Mouse (Mus musculus): ENCODE measurements around the gene Mrpl39. TPM values are rescaled to one million over a fixed set of nuclear protein-coding genes. Genes with fewer than 3 reads are reported as not detected.

Mrpl39 gene
- polyA plus RNA-seq, 1 experiment from 2014 or later: 50.7 TPM

DNA sequence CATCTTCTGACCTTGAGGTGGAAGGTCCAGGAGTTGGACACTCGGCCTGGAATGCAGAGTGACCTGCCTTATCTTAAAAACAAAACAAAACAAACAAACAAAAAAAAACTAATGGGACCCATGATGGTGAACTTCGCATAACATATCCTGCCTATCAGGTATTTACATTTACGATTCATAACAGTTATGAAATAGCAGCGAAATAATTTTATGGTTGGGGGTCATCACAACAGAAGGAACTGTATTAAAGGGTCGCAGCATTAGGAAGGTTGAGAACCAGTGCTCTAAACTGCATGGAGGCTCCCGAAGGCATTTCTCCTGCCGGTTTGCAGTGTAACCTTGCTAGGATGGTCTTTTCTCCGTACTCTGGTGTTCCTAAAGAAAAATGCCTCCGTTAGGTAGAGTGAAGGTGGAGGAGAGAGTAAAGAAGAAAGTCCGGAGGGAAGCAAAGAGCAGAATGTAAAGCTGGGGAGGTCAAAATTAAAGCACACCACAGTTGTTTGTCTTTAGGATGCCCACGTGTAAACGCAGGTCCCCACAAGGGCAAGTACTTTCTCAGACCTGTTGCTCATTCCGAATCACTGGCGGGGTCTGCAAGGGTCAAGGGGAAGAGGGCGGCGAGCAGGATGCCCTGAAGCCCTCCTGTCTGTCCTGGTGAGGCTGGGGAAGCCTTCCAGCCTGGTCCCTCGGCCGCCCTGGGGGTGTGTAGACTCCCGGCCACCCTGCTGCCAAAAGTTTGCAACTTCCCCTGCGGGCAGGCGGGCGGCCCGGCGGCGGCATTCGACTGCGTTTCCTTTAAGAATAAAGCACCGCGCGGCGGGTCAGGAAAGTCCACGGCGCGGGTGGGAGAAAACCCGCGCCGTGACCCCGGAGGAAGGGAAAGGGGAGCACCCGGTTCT is 33.1 kb downstream of the Mrpl39 start:
- Histone ChIP-seq H3K4me3 (ENCODE audit: low read length) (peak overlapping the region; percentile 71), H3K4me1 (ENCODE audit: insufficient read depth, low read length) (0 out of 2 replicates have a peak, but pooled peaks cover 4% of the 10 kb centered on the region), H3K4me2 (replicated peaks; ENCODE audit: low read depth, low read length) (peak overlapping the region; percentile 99), H3K9ac (replicated peaks; ENCODE audit: low read length) (peak overlapping the region; percentile 76), H3K27ac (ENCODE audit: low read length) (no peak overlapping the region), H3K9me3 (ENCODE audit: low read length) (no peaks in the 10 kb centered on the region), H3K27me3 (ENCODE audit: insufficient read depth, low read length) (no peaks in the 10 kb centered on the region), H3K36me3 (ENCODE audit: insufficient read depth, low read length) (no peaks in the 10 kb centered on the region)
- WGBS: 11% methylated on average over 39 of the region's 39 CpGs
- peak; percentile 77; the same call in 1 of the 2 replicates for ATAC-seq (ENCODE audit: low FRiP score, low TSS enrichment)

DNA sequence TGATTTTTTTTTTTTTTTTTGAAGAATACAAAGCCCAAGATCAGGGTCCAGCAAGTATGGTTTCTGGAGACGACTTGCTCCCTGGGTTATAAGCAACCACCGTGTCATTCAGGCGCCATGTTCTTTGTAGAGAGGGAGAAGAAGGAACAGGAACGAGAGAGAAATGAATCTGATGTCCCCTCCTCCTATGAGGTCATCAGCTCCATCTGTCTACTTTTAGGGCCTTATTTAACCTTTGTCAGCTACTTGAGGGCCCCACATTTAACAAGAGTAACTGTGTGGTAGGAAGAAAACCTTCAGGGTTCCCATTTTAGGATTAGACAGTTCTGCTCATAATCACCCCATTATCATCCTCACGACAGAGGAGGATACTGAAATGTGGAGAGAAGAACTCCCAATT is 34.5 kb downstream of the Mrpl39 start:
- Histone ChIP-seq H3K27ac (ENCODE audit: low read length) (no peak overlapping the region), H3K36me3 (ENCODE audit: insufficient read depth, low read length) (no peaks in the 10 kb centered on the region), H3K9ac (replicated peaks; ENCODE audit: low read length) (no peak overlapping the region), H3K4me2 (replicated peaks; ENCODE audit: low read depth, low read length) (no peak overlapping the region), H3K27me3 (ENCODE audit: insufficient read depth, low read length) (no peaks in the 10 kb centered on the region), H3K4me1 (ENCODE audit: insufficient read depth, low read length) (0 out of 2 replicates have a peak, but pooled peaks cover 4% of the 10 kb centered on the region), H3K4me3 (ENCODE audit: low read length) (no peak overlapping the region), H3K9me3 (ENCODE audit: low read length) (no peaks in the 10 kb centered on the region)
- no peak for ATAC-seq (ENCODE audit: low FRiP score, low TSS enrichment)
- 85% methylated on average over 5 of the region's 5 CpGs for WGBS

DNA sequence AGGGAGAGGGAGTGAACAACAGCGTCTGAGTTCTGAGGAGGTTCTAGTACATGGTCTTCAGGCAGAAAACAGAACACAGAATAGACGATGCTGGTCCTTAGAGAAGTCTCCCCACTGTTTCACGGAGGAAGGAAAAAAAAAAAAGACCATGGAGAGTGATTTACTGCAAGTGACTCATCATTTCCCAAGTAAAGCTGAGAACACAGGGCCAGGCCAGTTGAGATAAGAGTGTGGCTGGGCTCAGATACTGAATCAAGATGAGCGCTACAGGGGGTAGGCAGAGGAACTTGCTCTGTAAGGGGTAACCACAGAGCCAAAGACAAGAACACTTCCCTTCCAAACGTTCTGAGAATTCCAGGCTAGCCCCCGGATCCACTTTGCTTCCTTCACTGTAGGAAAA is 36.8 kb downstream of the Mrpl39 start:
- H3K9ac ChIP-seq (replicated peaks; ENCODE audit: low read length): no peak overlapping the region
- H3K4me2 ChIP-seq (replicated peaks; ENCODE audit: low read depth, low read length): no peak overlapping the region
- H3K36me3 ChIP-seq (ENCODE audit: insufficient read depth, low read length): no peaks in the 10 kb centered on the region
- H3K4me3 ChIP-seq (ENCODE audit: low read length): no peak overlapping the region
- 58% methylated on average over 6 of the region's 6 CpGs for WGBS
- no peaks in the 10 kb centered on the region for H3K27me3 ChIP-seq (ENCODE audit: insufficient read depth, low read length)
- H3K9me3 ChIP-seq (ENCODE audit: low read length): no peaks in the 10 kb centered on the region
- 0 out of 2 replicates have a peak, but pooled peaks cover 2% of the 10 kb centered on the region for H3K4me1 ChIP-seq (ENCODE audit: insufficient read depth, low read length)
- H3K27ac ChIP-seq (ENCODE audit: low read length): no peak overlapping the region
- ATAC-seq (ENCODE audit: low FRiP score, low TSS enrichment): no peak

DNA sequence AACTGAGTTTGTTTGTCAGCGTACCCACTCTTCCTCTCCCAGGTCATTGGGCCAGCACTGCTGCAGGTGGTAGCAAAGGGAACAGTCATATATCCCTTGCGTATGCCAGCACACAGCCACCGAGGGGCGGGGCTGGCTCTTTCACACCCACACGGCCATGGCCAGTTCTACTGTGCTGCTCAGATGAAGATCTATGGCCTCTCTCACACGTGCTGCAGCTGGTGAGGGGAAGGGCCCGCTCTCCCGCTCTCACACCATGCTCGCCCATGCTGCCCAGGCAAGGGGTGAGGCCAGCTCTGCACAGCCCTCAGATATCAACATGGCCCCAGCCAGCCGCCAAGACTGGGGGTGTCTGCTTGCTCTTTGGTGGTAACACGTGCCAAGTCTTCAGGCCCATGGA is 39.4 kb downstream of the Mrpl39 start:
- no peaks in the 10 kb centered on the region for H3K4me1 ChIP-seq (ENCODE audit: insufficient read depth, low read length)
- 76% methylated on average over 11 of the region's 11 CpGs for WGBS
- H3K4me2 ChIP-seq (replicated peaks; ENCODE audit: low read depth, low read length): no peak overlapping the region
- H3K4me3 ChIP-seq (ENCODE audit: low read length): no peak overlapping the region
- H3K36me3 ChIP-seq (ENCODE audit: insufficient read depth, low read length): no peaks in the 10 kb centered on the region
- H3K27me3 ChIP-seq (ENCODE audit: insufficient read depth, low read length): no peaks in the 10 kb centered on the region
- no peak overlapping the region for H3K9ac ChIP-seq (replicated peaks; ENCODE audit: low read length)
- peak; percentile 61; the same call in 1 of the 2 replicates for ATAC-seq (ENCODE audit: low FRiP score, low TSS enrichment)
- no peak overlapping the region for H3K27ac ChIP-seq (ENCODE audit: low read length)
- no peaks in the 10 kb centered on the region for H3K9me3 ChIP-seq (ENCODE audit: low read length)

DNA sequence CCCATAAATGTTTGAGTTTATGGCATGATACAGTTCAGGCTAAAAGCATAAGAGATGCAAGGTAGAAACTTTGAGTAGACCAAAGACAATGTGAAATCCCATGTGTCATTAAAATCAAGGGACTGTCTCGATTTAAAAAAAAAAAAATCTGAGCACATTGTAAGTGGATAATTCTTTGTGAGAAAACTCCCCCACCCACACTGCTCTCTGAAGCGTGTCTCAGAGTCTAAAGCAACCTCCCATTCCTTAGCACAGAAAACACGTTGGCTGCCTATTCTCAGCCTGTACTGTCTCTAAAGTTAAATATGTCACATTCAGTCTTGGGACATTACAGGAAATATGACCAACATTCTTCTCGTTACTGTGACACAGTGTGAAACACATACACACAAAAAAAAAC is 53.6 kb downstream of the Mrpl39 start:
- WGBS: 50% methylated on average over 4 of the region's 4 CpGs

DNA sequence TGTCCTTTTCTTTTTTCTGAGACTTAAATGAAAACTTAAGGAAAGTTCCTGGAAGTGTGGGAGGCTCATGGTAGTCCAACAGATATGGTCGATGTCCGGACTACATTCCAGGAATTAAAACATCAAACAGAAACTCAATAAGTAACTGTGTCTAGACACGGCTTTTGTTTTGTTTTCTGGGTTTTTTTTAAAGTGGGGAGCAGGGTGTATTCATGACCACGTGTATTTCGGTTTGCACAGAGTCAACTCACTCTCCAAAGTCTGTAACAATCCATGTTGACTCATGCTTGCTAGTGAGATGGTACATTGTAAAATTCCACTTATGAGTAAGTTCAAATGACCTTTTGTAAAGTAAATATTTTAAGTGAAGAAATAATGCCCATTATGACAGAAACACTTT is 54.8 kb downstream of the Mrpl39 start:
- H3K27me3 ChIP-seq (ENCODE audit: insufficient read depth, low read length): no peaks in the 10 kb centered on the region
- no peak overlapping the region for H3K9ac ChIP-seq (replicated peaks; ENCODE audit: low read length)
- H3K4me1 ChIP-seq (ENCODE audit: insufficient read depth, low read length): no peaks in the 10 kb centered on the region
- no peak for ATAC-seq (ENCODE audit: low FRiP score, low TSS enrichment)
- WGBS: 52% methylated on average over 5 of the region's 5 CpGs
- no peaks in the 10 kb centered on the region for H3K36me3 ChIP-seq (ENCODE audit: insufficient read depth, low read length)
- no peak overlapping the region for H3K27ac ChIP-seq (ENCODE audit: low read length)
- H3K9me3 ChIP-seq (ENCODE audit: low read length): no peaks in the 10 kb centered on the region
- H3K4me3 ChIP-seq (ENCODE audit: low read length): no peak overlapping the region
- H3K4me2 ChIP-seq (replicated peaks; ENCODE audit: low read depth, low read length): no peak overlapping the region

More for the DNA sequence above, 53.6 kb downstream of the Mrpl39 start:
- H3K9me3 ChIP-seq (ENCODE audit: low read length): no peaks in the 10 kb centered on the region
- H3K27me3 ChIP-seq (ENCODE audit: insufficient read depth, low read length): no peaks in the 10 kb centered on the region
- ATAC-seq (ENCODE audit: low FRiP score, low TSS enrichment): no peak
- H3K9ac ChIP-seq (replicated peaks; ENCODE audit: low read length): no peak overlapping the region
- no peak overlapping the region for H3K27ac ChIP-seq (ENCODE audit: low read length)
- H3K4me3 ChIP-seq (ENCODE audit: low read length): no peak overlapping the region
- H3K4me2 ChIP-seq (replicated peaks; ENCODE audit: low read depth, low read length): no peak overlapping the region
- H3K4me1 ChIP-seq (ENCODE audit: insufficient read depth, low read length): no peaks in the 10 kb centered on the region
- no peaks in the 10 kb centered on the region for H3K36me3 ChIP-seq (ENCODE audit: insufficient read depth, low read length)

DNA sequence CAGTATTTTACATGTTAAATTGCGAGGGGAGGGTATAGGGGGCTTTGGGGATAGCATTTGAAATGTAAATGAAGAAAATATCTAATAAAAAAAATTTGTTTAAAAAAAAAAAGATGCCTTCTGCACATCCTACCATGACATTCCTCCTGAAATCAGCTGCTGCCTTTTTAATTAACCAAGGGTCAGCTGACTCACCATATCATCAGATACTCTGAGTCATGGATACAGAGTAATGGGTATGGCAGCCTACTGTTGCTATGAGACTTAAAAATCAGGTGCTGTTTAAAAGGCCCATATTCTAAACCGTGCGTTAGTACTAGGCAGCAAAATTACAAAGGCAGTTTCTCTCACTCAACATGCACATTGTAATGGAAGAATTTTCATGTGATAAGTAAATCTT is 58.2 kb downstream of the Mrpl39 start:
- WGBS: 76% methylated on average over 3 of the region's 3 CpGs
- Histone ChIP-seq H3K36me3 (ENCODE audit: insufficient read depth, low read length) (no peaks in the 10 kb centered on the region), H3K27me3 (ENCODE audit: insufficient read depth, low read length) (no peaks in the 10 kb centered on the region), H3K4me1 (ENCODE audit: insufficient read depth, low read length) (no peaks in the 10 kb centered on the region), H3K9ac (replicated peaks; ENCODE audit: low read length) (no peak overlapping the region), H3K27ac (ENCODE audit: low read length) (no peak overlapping the region), H3K9me3 (ENCODE audit: low read length) (no peaks in the 10 kb centered on the region), H3K4me2 (replicated peaks; ENCODE audit: low read depth, low read length) (no peak overlapping the region), H3K4me3 (ENCODE audit: low read length) (no peak overlapping the region)
- no peak for ATAC-seq (ENCODE audit: low FRiP score, low TSS enrichment)

MicroRNAs within 50 kb of the gene (microRNA counts, 519-probe panel; counts per million panel counts)
- 2,662 counts per million, percentile 65 among the panel's probes with 10 or more counts for microRNA mmu-miR-155

Small RNAs within 50 kb of the gene (microRNA-seq; reads per million reads assigned to microRNA genes)
- gene Mir155: 272 reads per million, percentile 68 among the genes with 10 or more reads in this experiment

Other genes starting within 250 kb of the Mrpl39 start
- not detected in 2 replicates for gene A730009L09Rik, start 220.6 kb downstream of the Mrpl39 start, polyA plus RNA-seq (2015; fragmentation: Nextera tagmentation; extraction: Ambion mirVana)
- 4.5 and 5.2 TPM in 2 replicates for gene Jam2, start 38.4 kb upstream of the Mrpl39 start, polyA plus RNA-seq (2015; fragmentation: Nextera tagmentation; extraction: Ambion mirVana)
- gene Gabpa, start 99.2 kb upstream of the Mrpl39 start, polyA plus RNA-seq (2015; fragmentation: Nextera tagmentation; extraction: Ambion mirVana): 39.1 and 39.3 TPM in 2 replicates
- gene Atp5j, start 99.9 kb upstream of the Mrpl39 start, polyA plus RNA-seq (2015; fragmentation: Nextera tagmentation; extraction: Ambion mirVana): 992 and 993 TPM in 2 replicates